Mouse (Mus musculus) Patski (cell line): ENCODE measurements around the gene Ggta1. TPM values are rescaled to one million over a fixed set of nuclear protein-coding genes. Genes with fewer than 3 reads are reported as not detected.

Experiments used
- ATAC-seq: fragments of 100-300 bp; one replicate; pipeline ENCODE4 v1.8.0; 2021
- CTCF ChIA-PET: fragments of 350-600 bp; sonication (Branson Sonifier 250); formaldehyde crosslinking; loops from one replicate; lab custom pipeline; 2022; ENCODE audit warnings: inconsistent platforms; lab: Charles Lee
- POLR2A ChIA-PET: fragments of 350-600 bp; sonication (Branson Sonifier 250); formaldehyde crosslinking; loops from one replicate; lab custom pipeline; 2022; ENCODE audit warnings: antibody characterized with exemption, inconsistent platforms; lab: Charles Lee
- DNase-seq: peaks from one replicate; pipeline ENCODE4 v3.0.0-alpha.2; 2011; ENCODE audit warnings: low read depth, low spot score
- H3K27me3 ChIP-seq: fragments of 371-371 bp; one replicate; pipeline ENCODE4 v1.5.1; 2021
- CTCF ChIP-seq: fragments of 100-300 bp; IDR thresholded peaks from one replicate; pipeline ENCODE4 v1.5.1; 2021
- in situ Hi-C: fragments of 300-500 bp; cut with MboI; formaldehyde crosslinking; loops from 3 replicates; pipeline ENCODE4 v1.11.1; 2018; ENCODE audit warnings: low pct_unique_long_range_greater_than_20kb, mixed read lengths
- polyA plus RNA-seq: library from polyadenylated mRNA; unstranded; gene quantifications from one replicate; pipeline ENCODE4 v1.2.3, GENCODE M21; 2021

The Ggta1 gene
- polyA plus RNA-seq, 1 experiment from 2014 or later: 25.5 TPM

DNA sequence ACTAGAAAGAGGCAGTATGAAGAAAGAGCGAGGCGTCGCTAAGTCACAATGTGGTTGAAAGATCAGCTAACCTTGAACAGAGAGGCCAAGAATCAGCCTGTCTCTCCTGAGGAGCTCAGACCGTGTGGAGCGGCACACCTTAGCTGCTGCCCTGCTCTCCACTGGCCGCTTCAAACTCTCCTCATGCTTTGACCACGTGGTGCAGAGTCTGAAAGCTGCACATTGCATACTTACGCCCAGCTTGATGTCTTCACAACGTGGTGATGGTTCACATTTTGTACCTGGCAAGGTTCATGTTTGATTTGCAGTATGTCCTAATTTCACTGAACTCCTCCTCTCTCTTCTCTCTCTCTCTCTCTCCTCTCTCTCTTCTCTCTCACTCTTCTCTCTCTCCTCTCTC is 83.7 kb downstream of the Ggta1 start:
- no peak for TF ChIP-seq CTCF
- in situ Hi-C loops: loop anchor here (10.0 kb wide), 1 partner anchor 85 kb away; no protein-coding TSS in a partner anchor
- POLR2A ChIA-PET: no interaction called here
- no peak for DNase-seq
- CTCF ChIA-PET: no interaction called here
- ATAC-seq: no peak
- H3K27me3 ChIP-seq: peaks cover 3% of the 10 kb centered on the region

DNA sequence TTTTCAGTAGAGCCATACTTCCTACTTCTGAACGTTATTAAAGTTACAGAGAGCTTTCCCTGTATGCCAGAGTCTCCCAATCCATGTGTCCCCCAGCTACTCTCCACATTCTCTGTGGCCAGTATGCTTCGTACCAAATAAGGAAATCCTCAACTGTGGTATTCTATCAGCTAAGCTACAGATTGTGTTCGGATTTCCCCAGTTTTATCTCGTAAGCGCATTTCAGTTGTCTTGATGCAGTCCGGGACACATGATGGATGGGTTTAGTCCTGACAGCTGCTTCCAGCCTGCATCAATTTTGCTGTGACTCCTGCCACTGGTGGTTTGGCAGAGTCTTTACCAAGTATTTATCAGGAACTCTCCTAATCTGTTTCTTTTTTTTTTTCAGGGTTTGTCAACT is 85.4 kb downstream of the Ggta1 start:
- TF ChIP-seq CTCF: no peak
- in situ Hi-C loops: loop anchor here (10.0 kb wide), 1 partner anchor 83 kb away; no protein-coding TSS in a partner anchor
- H3K27me3 ChIP-seq: peaks cover 3% of the 10 kb centered on the region
- CTCF ChIA-PET: no interaction called here
- no peak for ATAC-seq
- DNase-seq: no peak
- POLR2A ChIA-PET: no interaction called here

GRCm38 (mm10) chr2:35373003-35373402 is 90.0 kb downstream of the Ggta1 start:
- H3K27me3 ChIP-seq: peaks cover 3% of the 10 kb centered on the region
- in situ Hi-C loops: loop anchor here (10.0 to 25.0 kb wide), 2 partner anchors 78 to 336 kb away; no protein-coding TSS in a partner anchor
- ATAC-seq (no peak), DNase-seq (no peak)
- ChIA-PET CTCF (interaction anchor here (0.8 to 1.1 kb wide), 5 partner anchors 8 to 74 kb away, joined by 3 read pairs; no protein-coding TSS in a partner anchor), POLR2A (no interaction called here)
- TF ChIP-seq CTCF: peak; percentile 90

GRCm38 (mm10) chr2:35370686-35371085 is 92.3 kb downstream of the Ggta1 start:
- no peak for DNase-seq
- ChIA-PET POLR2A (no interaction called here), CTCF (no interaction called here)
- no peak for TF ChIP-seq CTCF
- no peak for ATAC-seq
- in situ Hi-C loops: loop anchor here (10.0 to 25.0 kb wide), 2 partner anchors 76 to 333 kb away; no protein-coding TSS in a partner anchor
- peaks cover 3% of the 10 kb centered on the region for H3K27me3 ChIP-seq

- in situ Hi-C loops: loop anchor here (10.0 to 25.0 kb wide), 2 partner anchors 153 to 330 kb away; no protein-coding TSS in a partner anchor
- H3K27me3 ChIP-seq: peaks cover 4% of the 10 kb centered on the region
- POLR2A ChIA-PET: no interaction called here
- no peak for DNase-seq
- ATAC-seq: no peak
- CTCF ChIA-PET: no interaction called here
- no peak for TF ChIP-seq CTCF
Observed at GRCm38 (mm10) chr2:35367629-35368028, 95.4 kb downstream of the Ggta1 start, which contains the start of gene 4930568D16Rik. Gene 4930568D16Rik (minus strand): TSS chr2:35367729.

Other genes starting within 250 kb of the Ggta1 start
- 207 TPM for gene Gsn, start 206.9 kb downstream of the Ggta1 start, polyA plus RNA-seq
- 19.6 TPM for gene Stom, start 126.3 kb downstream of the Ggta1 start, polyA plus RNA-seq
- gene 4930568D16Rik, start 95.5 kb downstream of the Ggta1 start, polyA plus RNA-seq: not detected
- gene 4930402F06Rik, start 66.1 kb downstream of the Ggta1 start, polyA plus RNA-seq: not detected
- gene Dab2ip, start 95.0 kb upstream of the Ggta1 start, polyA plus RNA-seq: 46.4 TPM